Mouse (Mus musculus) CH12.LX (cell line): ENCODE measurements around the gene Cphx3.
"Not testable (repeated sequence)": the region's sequence is repeated elsewhere in the genome, so short reads cannot be mapped to it uniquely, and the experiment has no call there.

Experiments
- BHLHE40 ChIP-seq: IDR thresholded peaks from 2 replicates; pipeline ENCODE4 v1.6.1; 2011; ENCODE audit warnings: mild to moderate bottlenecking, low read depth, low read length, improper control_type of control experiment
- ELF1 ChIP-seq: IDR thresholded peaks from 2 replicates; pipeline ENCODE4 v1.6.1; 2014; ENCODE audit warnings: low read depth, mild to moderate bottlenecking, inconsistent platforms, low read length, improper control_type of control experiment
- POLR2AphosphoS2 ChIP-seq: IDR thresholded peaks from 2 replicates; pipeline ENCODE4 v1.6.1; 2011; ENCODE audit warnings: low read depth, low read length, improper control_type of control experiment
- RAD21 ChIP-seq: IDR thresholded peaks from 2 replicates; pipeline ENCODE4 v1.6.1; 2011; ENCODE audit warnings: low read depth, mild to moderate bottlenecking, low read length, improper control_type of control experiment, moderate library complexity
- UBTF ChIP-seq: IDR thresholded peaks from 2 replicates; pipeline ENCODE4 v1.6.1; 2012; ENCODE audit warnings: low read depth, mild to moderate bottlenecking, inconsistent platforms, low read length, improper control_type of control experiment, moderate library complexity

- not testable (repeated sequence) for TF ChIP-seq RAD21, BHLHE40, UBTF, ELF1, POLR2AphosphoS2
Observed at GRCm38 (mm10) chr14:26186638-26187037, 104.5 kb downstream of the Cphx3 start.
